Mouse (Mus musculus) kidney, postnatal 25 days (tissue): ENCODE data around the gene Ndufa13.

Source experiments
- DNase-seq, 2 experiments: peaks; one replicate each; pipeline ENCODE4 v3.0.0; 2021; ENCODE audit warnings: mixed read lengths in 2 of 2

The Ndufa13 gene

DNA sequence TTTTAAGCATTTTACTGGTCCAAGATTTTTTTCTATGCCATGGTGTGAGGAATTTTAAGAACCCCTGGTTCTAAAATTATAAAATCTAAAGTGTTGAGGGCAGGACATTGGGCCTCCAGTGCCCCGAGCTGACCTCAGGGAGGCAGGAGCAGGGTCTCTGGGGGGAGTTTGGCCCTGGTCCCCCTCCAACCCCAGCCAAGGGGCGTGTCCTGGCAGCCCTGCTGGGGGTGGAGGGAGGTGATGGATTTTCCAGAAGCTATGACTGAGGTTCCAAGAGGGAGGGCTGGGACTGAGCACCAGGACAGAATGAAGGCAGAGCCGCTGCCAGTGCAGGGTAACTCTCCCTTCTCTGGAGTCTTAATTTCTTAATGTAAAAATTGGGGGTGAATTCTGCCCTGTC is 24.4 kb downstream of the Ndufa13 start:
- DNase-seq, result no peak

DNA sequence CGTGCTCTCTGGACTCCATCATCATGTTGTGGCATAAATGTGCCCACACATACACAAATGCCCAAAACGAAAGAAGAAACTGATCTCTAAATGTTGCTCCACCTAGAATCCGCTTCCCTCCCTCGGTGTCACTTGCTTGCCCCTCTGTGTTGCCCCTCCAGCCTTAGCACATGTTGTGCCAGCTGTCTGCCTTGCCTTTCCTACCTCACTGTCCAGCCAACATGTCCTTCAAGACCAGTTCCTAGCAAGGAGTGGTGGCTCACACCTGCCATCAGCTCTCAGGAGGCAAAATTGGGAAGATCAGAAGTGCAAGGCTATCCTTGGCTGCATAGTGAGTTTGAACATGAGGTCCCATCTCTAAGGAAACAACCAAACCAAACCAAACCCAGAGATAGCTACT is 25.0 kb downstream of the Ndufa13 start:
- no peak for DNase-seq

DNA sequence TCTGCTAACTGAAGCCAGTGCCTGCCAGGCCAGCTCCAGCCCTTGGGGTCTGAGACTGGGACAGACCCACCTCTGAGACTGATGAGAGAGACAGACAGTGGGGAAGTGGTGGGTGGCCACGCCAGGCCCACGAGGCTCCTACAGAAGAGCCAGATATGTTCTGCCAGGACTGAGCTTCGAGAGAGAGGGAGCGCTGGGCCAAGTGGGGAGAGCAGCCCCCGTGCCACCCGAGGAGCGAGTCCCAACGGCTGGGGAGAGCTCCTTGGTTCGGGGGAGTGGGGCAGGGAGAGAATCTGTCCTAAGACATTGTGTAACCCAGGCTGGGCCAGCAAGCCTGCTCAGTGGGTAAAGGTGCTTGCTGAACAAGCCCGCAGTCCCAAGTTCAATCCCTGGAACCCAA is 25.4 kb downstream of the Ndufa13 start:
- DNase-seq, result no peak

DNA sequence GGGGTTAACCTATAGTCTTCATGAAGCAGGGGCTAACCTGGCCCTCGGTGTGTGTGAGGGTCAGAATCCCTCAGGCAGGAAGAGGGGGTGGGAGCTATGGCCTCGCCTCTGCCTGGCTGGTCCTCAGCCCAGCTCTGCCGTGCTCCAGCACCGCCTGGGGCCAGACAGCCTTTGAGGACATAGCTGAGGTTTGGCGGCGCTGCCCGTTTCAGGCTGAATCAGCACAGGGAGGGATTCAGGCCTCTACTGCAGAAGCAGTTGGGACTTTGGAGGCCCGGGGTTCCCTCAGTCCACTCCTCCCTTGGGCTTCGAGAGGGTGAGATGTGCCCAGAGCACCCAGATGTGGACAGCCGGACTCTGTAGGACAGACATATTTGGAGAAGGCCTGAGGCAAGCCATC is 26.3 kb downstream of the Ndufa13 start:
- DNase-seq, result no peak

DNA sequence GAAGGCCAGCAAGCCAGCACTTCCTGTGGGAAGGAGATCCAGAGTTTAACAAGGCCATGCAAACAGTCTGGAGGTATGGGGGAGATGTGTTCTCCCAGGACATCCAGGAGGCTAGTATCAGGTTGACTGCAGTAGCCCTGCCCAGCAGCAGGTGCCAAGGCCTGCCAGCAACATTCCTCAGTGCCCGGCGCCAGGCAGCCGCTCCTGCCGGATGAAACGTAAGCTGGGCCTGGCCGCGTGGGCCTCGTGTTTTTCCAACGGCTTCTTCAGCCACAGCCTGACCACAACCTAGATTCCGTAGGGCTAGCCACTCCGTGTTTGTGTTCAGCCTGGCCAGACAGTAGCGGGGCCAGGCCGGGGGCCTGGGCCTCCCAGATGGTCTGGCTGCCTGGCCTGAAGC is 27.7 kb downstream of the Ndufa13 start:
- DNase-seq, result no peak

DNA sequence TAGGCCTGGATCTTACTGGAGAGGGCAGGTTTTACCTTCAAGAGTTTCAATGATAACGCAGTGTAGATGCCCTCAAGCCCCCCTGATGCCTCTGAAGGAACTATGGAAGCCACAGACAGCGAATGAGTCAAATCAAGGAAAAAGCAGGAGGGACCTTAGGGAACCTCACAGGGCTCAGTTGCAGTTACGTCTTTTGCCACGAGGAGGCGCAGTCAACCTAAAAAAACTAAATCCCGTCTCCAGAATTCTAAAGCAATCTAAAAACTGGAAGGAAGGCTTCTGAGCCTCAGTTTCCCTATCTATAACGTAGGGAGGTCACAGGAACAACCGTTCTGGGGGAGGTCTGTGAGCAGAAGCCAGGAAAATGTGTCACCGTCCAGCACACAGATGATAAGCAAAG is 28.2 kb downstream of the Ndufa13 start:
- peak in 1 of 2 experiments; percentile 80 for DNase-seq

DNA sequence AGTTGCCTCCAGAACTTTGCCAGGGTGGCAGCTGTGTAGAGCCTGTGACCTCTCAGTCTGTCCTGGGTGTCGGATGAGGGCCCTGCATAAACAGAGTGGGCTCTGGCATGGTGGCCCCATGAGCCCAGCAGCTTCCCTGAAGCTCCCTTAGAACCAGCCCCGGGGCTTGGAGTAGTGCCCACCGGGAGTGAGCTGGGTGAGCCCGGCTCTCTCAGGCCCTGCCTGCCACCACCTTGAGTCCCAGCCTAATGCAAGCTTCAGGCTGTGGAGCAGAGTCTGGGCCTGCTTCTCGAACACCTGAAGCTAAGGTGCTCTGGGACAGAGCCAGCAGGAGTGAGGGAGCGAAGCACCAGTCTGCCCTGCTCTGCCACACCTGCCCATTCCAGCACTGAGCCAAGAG is 31.5 kb downstream of the Ndufa13 start:
- no peak for DNase-seq

DNA sequence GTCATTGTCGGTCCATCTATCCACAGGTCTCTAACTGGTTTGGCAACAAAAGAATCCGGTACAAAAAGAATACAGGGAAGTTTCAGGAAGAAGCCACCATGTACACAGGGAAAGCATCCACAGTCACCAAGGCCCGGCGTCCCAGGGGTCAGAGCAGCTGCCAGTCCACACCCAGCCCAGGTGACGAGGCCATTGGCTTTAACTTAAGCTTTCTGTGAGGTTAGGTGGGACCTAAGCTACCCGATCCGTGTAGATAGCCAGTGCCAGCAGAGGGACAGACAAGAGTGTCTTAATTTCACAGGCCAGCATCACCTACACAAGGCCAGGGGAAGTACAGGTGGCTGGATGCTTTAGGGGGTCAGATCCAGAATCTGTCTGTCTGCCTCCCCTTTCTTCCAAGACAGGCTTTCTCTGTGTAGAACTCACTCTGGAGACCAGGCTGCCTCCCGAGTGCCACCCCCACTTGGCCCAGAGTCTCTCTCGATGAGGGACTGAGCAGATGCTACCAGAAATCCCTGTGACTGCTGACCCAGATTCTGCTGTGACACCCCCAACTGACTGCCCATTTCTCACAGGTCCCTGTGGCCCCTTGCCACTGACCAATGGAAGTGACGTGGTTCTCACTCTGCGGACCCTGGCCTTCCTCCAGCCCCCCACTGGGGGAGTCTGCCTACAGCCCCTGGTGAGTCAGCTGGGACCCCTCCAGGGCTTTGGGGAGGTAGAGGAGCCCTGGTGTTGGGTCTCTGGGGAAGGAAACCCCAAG is 32.2 kb downstream of the Ndufa13 start:
- no peak for DNase-seq

DNA sequence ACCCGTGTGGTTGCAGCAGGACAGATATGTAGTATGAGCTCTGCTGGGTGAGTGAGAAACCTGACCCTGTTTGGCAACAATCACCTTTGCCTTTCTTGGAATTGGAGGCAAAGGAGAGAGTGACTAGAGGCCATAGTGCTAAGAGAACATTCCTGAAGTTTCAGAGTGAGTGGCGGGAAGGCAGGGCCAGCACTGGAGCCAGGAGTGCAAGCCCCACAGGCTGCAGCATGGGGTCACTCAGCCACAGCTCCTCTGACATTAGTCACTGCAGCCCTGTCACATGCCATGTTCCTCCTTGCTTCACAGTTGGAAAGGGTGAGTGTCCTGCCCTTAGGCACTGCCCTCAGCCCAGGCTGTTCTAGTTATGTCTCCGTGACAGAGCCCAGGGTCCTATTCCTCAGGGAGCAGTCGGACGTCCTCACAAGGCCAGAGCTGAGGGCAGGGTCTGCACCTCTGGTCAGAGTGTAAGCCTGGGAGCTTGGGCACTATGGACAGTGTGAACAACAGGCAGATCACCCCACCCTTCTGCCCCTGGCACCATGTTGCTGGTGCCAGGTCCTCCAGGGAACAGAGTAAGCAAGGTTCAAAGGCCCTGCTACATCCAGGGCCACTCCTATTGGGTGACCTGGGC is 34.5 kb downstream of the Ndufa13 start:
- peak in 1 of 2 experiments; percentile 55 for DNase-seq

DNA sequence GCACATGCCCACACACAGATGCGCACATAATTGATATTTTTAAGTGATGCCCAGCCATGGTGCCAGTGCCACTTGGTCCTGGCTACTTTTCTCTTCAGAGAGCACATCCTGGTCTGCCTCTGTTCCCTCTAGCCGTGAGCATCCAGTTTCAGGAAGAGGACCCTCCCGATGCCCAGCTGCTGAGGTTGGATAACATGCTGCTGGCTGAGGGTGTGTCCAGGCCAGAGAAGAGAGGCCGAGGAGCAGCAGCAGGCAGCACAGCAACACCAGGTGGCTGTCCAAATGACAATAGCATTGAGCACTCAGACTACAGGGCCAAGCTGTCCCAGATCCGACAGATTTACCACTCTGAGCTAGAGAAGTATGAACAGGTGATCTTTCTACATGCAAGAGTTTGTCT is 38.2 kb downstream of the Ndufa13 start:
- DNase-seq, result no peak

DNA sequence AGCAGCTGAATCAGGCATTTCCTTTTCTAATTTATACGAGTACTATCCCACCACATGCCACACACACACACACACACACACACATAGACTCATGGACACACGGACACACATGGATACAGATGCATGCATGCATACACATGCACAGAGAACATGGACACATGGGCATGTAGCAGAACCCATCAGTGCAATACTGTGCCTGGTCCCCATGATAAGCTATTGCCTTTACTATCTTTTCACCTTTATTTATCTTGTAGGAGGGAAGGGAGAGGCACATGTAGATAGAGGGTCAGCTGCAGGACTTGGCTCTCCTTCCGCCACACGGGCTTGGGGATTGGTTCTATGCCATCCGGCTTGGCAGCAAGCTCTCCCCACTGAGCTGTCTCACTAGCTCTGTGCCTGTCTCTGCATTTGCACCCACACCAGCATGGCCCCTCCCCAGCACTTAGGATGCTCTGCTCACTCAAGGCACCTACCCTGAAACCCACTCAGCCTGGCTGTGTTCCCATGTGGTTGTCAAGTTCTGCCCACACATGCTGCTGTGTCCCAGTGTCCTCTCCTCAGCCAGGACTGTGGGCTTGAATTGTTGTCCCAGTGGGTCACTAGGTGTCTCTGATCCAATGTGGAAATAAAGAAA is 38.9 kb downstream of the Ndufa13 start:
- DNase-seq, result no peak

DNA sequence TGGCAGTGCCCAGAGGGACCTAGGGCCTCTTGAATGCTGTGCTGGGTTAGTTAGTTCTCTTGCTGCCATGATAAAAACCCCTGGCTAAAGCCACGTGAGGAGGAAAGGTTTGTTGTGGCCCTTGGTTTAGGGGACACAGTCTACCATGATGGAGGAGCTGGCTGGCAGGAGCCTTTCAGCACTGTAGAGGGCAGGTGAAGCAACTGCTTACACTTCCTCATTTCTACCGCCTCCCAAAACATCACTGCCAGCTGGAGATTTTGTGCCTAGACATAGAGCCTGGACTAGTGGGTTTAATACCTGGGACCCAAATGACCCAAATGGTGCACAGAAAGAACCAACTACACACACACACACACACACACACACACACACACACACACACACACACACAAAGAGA is 41.1 kb downstream of the Ndufa13 start:
- no peak for DNase-seq

DNA sequence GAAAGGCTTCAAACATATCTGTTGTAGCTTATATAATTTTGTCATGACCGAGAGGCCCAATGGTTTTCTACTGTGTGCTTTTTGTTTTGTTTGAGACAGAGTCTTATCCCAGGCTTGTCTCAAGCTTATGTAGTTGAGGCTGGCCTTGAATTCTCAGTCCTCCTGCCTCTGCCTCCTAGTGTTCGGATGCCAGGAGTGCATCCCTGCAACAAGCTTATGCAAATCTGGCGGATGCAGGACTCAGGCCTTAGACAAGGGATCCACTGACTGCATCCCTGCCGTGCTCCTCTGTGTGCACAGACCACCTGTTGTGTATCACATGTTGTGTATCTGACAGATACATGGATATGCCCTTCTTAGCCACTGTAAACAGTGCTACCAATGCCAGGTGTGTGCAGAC is 41.6 kb downstream of the Ndufa13 start:
- no peak for DNase-seq

DNA sequence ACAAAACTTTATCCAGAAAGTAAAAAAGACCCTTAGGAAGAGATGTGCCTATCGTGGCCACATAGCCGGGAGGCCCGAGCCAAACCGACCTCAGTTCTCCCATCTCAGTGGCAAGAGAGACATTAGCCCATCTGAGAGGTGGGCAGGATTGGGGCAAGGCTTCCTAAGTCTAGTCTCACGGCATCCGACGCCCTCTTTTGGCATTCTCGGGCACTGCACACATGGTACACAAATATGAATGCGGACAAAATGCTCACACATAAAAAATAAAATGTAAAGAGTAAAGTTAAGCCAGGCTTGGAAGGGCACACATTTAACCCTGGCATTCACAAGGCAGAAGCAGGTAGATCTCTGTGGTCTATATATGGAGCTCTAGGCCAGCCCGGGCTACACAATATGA is 48.5 kb downstream of the Ndufa13 start:
- DNase-seq, result peak in 1 of 2 experiments; percentile 8

DNA sequence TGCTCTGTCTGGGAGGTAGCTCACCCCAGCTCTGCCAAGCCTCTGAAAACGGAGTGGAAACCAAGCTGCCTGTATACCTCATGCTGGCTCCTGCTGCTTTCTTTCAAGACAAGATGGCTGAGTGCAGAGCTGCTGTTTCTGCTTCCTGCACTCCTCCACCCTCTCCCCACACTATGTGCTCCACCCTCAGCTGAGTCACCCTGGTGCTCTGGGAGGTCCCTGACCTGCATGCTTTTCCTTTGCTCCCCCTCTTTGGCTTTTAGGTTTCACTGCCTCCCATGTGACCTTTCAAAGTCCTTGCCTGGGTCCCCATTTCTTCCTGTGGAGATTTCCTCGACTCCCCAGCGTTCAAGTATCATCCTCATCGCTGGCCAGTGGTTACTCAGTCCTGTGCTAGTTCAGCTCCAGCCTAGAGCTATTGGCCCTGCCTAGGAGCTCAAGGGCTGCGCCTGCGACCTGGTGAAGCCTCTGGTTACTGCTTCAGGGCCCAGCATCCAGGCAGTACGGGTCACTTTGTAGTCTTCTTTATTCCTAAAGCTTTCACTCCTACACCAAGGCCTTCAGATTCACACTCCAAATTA is 51.3 kb downstream of the Ndufa13 start:
- DNase-seq, result no peak

DNA sequence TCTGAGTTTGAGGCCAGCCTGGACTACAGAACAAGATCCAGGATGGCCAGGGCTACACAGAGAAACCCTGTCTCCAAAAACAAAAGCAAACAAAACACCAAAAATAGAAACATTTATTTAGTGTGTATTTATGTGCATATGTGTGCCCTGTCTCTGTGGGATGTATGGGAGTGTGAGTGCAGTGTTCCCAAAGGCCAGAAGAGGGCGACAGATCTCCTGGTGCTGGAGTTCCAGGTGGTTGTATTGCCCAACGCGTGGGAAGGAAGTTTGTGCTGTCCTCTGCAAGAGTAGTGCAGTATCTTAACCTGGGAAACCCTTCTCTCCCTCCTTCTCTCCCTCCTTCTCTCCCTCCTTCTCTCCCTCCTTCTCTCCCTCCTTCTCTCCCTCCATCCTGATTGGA is 52.5 kb downstream of the Ndufa13 start:
- DNase-seq, result peak in 1 of 2 experiments; percentile 7

DNA sequence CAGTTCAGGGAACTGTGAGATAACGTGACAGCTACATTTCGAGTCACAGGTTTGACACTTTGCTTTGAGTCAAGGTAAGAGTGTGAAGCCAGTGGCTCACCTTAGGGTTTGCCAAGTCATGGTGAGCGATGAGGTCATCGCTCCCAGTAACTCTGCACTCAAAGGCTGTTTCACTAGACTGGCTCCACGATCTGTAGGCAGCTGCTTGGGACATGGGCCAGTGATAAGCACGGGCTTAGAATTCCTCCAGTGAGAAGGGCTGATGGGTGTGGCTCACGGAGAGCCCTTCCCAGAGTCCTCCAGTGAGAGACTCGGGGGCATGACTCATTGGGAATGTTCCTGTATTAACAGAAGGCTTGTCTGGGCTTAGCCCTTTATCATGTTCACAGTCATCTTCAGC is 53.4 kb downstream of the Ndufa13 start:
- no peak for DNase-seq

DNA sequence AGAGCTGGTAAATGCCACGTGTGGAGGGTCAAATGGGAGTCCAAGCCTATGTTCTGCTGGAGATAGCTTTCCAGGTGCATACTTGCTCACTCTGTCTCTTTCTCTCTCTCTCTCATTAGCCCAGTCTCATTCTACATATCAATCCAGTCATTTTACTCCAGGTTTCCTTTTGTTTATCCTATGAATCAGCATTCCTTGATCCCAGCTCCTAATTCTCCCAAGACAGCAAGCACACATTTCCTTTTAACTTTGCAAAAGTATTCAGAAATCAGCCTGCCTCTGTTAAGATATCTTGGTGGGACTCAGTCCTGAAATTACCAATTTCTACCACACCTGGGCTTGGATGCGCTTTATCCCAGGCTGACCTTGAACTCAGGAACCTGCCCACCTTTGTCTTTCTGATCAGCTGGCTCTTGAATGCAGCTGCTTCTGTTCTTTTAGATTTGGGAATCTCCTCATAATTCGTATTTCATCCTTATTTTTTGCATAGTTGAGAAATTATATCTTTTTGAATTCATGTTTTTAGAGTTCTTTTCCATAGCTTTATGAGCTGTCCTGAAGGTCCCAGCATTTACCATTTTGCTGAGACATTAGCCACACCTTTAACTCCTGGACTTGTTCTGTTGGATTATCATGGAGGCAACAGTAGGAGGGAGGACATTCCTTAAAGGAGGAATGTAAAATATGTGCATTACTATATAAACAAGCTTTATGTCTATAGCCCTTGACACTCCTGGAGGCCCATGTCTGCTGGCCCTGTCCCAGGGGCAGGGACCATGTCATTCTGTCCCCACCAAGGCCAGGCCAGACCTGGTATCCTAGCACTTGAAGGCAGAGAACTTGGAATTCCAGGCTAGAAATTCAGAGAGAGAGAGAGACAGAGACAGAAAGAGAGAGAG is 54.9 kb downstream of the Ndufa13 start:
- DNase-seq, result no peak
